Comparison of ENCODE assay signal across 26 mouse cellular contexts in genomic region chr17:34970850-34971249, GRCm38 (mm10). TPM values are rescaled to one million over a fixed set of nuclear protein-coding genes. Genes with fewer than 3 reads are reported as not detected.
"Had no signal": no experiment of that assay in that cellular context is flagged by ENCODE, and none has a peak within 500 bp of the region (broad histone marks: within the 10 kb centered on the region; RNA-seq: fewer than 3 reads in every experiment).

No protein-coding gene starts in this region.

RNA-seq across cellular contexts. Expression of gene Gm20481, which starts 1.1 kb away (rescaled TPM):
- polyA plus RNA-seq: limb, embryonic 10.5 days; limb, embryonic 12.5 days; limb, embryonic 13.5 days; limb, embryonic 14.5 days; limb, embryonic 15.5 days; liver, adult 2 months; liver, embryonic 11.5 days; liver, embryonic 13.5 days; liver, embryonic 14.5 days; liver, embryonic 15.5 days; liver, embryonic 16.5 days; lung, adult 2 months; lung, embryonic 14.5 days; lung, embryonic 15.5 days; lung, embryonic 16.5 days; lung, postnatal 0 days; macrophage; midbrain, embryonic 11.5 days; midbrain, embryonic 12.5 days; midbrain, embryonic 13.5 days; midbrain, embryonic 15.5 days; midbrain, embryonic 16.5 days; midbrain, postnatal 0 days; myocyte; neural tube, embryonic 11.5 days; neural tube, embryonic 12.5 days had no signal

RNA-seq across cellular contexts. Expression of gene Hspa1l, which starts 1.7 kb away (rescaled TPM):
- polyA plus RNA-seq: liver, adult 2 months had no signal

RNA-seq across cellular contexts. Expression of gene Hspa1b, which starts 11.8 kb away (rescaled TPM):
- polyA plus RNA-seq: limb, embryonic 12.5 days; liver, embryonic 16.5 days; midbrain, embryonic 12.5 days; neural tube, embryonic 12.5 days had no signal
